Mouse (Mus musculus) myocyte (in vitro differentiated cells): Measurements from ENCODE around the gene Pitx2.

Experiments
- CEBPB ChIP-seq: IDR thresholded peaks from 2 replicates; pipeline ENCODE4 v1.6.1; 2011; ENCODE audit warnings: mild to moderate bottlenecking, moderate library complexity; ENCODE audit not compliant: poor library complexity, insufficient read depth, severe bottlenecking
- E2F4 ChIP-seq: IDR thresholded peaks from one replicate; pipeline ENCODE4 v1.6.1; 2011; ENCODE audit warnings: mild to moderate bottlenecking, control low read depth, moderate library complexity; ENCODE audit not compliant: insufficient read depth
- MAX ChIP-seq: IDR thresholded peaks from one replicate; pipeline ENCODE4 v1.6.1; 2011; ENCODE audit warnings: low read depth, mild to moderate bottlenecking, control low read depth
- MYOD1 ChIP-seq, 3 experiments: IDR thresholded peaks; one replicate each; pipeline ENCODE4 v1.6.1; 2011; ENCODE audit warnings: control low read depth in 2 of 3, low read depth in 2 of 3, mild to moderate bottlenecking in 2 of 3, moderate library complexity in 1 of 3; ENCODE audit not compliant: insufficient read length in 2 of 3, control insufficient read depth in 1 of 3
- MYOG ChIP-seq, 3 experiments: IDR thresholded peaks; one replicate each; pipeline ENCODE4 v1.6.1; 2011; ENCODE audit warnings: control low read depth in 2 of 3, low read depth in 2 of 3, mild to moderate bottlenecking in 2 of 3; ENCODE audit not compliant: insufficient read length in 2 of 3, control insufficient read depth in 1 of 3, insufficient read depth in 1 of 3
- POLR2A ChIP-seq: IDR thresholded peaks from one replicate; pipeline ENCODE4 v1.6.1; 2011; ENCODE audit warnings: low read depth, mild to moderate bottlenecking, control low read depth, moderate library complexity; ENCODE audit not compliant: insufficient read length
- POLR2AphosphoS2 ChIP-seq: IDR thresholded peaks from one replicate; pipeline ENCODE4 v1.6.1; 2011; ENCODE audit warnings: low read depth, control low read depth; ENCODE audit not compliant: insufficient read length
- REST ChIP-seq: IDR thresholded peaks from one replicate; pipeline ENCODE4 v1.6.1; 2011; ENCODE audit warnings: mild to moderate bottlenecking, control low read depth, moderate library complexity; ENCODE audit not compliant: insufficient read depth, insufficient read length
- SRF ChIP-seq: IDR thresholded peaks from one replicate; pipeline ENCODE4 v1.6.1; 2011; ENCODE audit warnings: low read depth; ENCODE audit not compliant: control insufficient read depth, insufficient read length
- TCF12 ChIP-seq: IDR thresholded peaks from one replicate; pipeline ENCODE4 v1.6.1; 2011; ENCODE audit warnings: mild to moderate bottlenecking, control low read depth; ENCODE audit not compliant: poor library complexity, insufficient read depth, severe bottlenecking
- TCF3 ChIP-seq: IDR thresholded peaks from one replicate; pipeline ENCODE4 v1.6.1; 2011; ENCODE audit warnings: low read depth, control low read depth; ENCODE audit not compliant: insufficient read length

GRCm38 (mm10) chr3:129200501-129200890 is 818 bp downstream of the Pitx2 start:
- TF ChIP-seq POLR2A (no peak), MYOG (IDR thresholded peaks at IDR 0.05; ENCODE audit: control insufficient read depth in 1 of 3, insufficient read depth in 1 of 3, insufficient read length in 2 of 3, low read depth in 2 of 3) (no peak), TCF3 (no peak), TCF12 (no peak), CEBPB (no peak), E2F4 (no peak), POLR2AphosphoS2 (no peak), MYOD1 (IDR thresholded peaks at IDR 0.05; ENCODE audit: control insufficient read depth in 1 of 3, insufficient read length in 2 of 3, low read depth in 2 of 3) (no peak), MAX (no peak), REST (no peak), SRF (no peak)
